Comparison of ENCODE assay signal across 8 mouse cellular contexts in genomic region chr7:68917137-68917875, GRCm38 (mm10).
DNase-seq lines count a peak whose midpoint lies in the region; ATAC-seq and TF ChIP-seq lines count a peak whose summit lies in the region.
"Had no signal": no experiment of that assay in that cellular context is flagged by ENCODE, and none has a peak within 500 bp of the region (broad histone marks: within the 10 kb centered on the region; RNA-seq: fewer than 3 reads in every experiment).

No protein-coding gene starts in this region.

- no peaks in the 10 kb centered on the region for H3K9me3 ChIP-seq in intestine, embryonic 14.5 days (ENCODE audit: control insufficient read depth, low read length)
- H3K9me3 ChIP-seq in liver, embryonic 14.5 days (ENCODE audit: control insufficient read depth, low read length) = no peaks in the 10 kb centered on the region

- TF ChIP-seq EP300 in liver, embryonic 14.5 days (IDR thresholded peaks at IDR 0.05; ENCODE audit: low read depth) = no peak

- 0 out of 2 replicates have a peak, but pooled peaks have one; percentile 40 for ATAC-seq in intestine, embryonic 14.5 days (replicated peaks; ENCODE audit: low FRiP score, low TSS enrichment, low read depth)
- no peak for ATAC-seq in liver, embryonic 14.5 days (ENCODE audit: insufficient read depth)
- ATAC-seq: inflammation-experienced regulatory T-cells, adult 6 months had no signal

- H3K36me3 ChIP-seq in testis, adult 2 months (ENCODE audit: control insufficient read depth, insufficient read depth, low read length) = no peaks in the 10 kb centered on the region
- H3K36me3 ChIP-seq in intestine, embryonic 14.5 days (ENCODE audit: control insufficient read depth, insufficient read depth, low read length) = no peaks in the 10 kb centered on the region
- H3K36me3 ChIP-seq in liver, embryonic 14.5 days (replicated peaks; ENCODE audit: control insufficient read depth, insufficient read depth, low read depth) = no peaks in the 10 kb centered on the region

- H3K9ac ChIP-seq in intestine, embryonic 14.5 days (ENCODE audit: low read length) = no peak overlapping the region
- no peak overlapping the region for H3K9ac ChIP-seq in liver, embryonic 14.5 days (replicated peaks)

- 20% methylated on average over 21 of the region's 21 CpGs for WGBS in intestine, embryonic 14.5 days
- WGBS in liver, embryonic 14.5 days (ENCODE audit: insufficient replicate concordance) = 16% methylated on average over 21 of the region's 21 CpGs

- no peaks in the 10 kb centered on the region for H3K27me3 ChIP-seq in testis, adult 2 months (ENCODE audit: control insufficient read depth, insufficient read depth, low read length)
- H3K27me3 ChIP-seq in intestine, embryonic 14.5 days (replicated peaks; ENCODE audit: control insufficient read depth, insufficient read depth, low read length) = no peaks in the 10 kb centered on the region
- no peaks in the 10 kb centered on the region for H3K27me3 ChIP-seq in liver, embryonic 14.5 days (ENCODE audit: control insufficient read depth, insufficient read depth, low read length)

- peak overlapping the region; percentile 73 for H3K4me3 ChIP-seq in testis, adult 2 months (ENCODE audit: control insufficient read depth, low read depth, low read length)
- no peak overlapping the region for H3K4me3 ChIP-seq in intestine, embryonic 14.5 days (ENCODE audit: low read depth, low read length)
- no peak overlapping the region for H3K4me3 ChIP-seq in liver, embryonic 14.5 days (ENCODE audit: insufficient read depth in 1 of 2, low read depth in 2 of 2, low read length in 2 of 2)

- DNase-seq in testis, postnatal 14 days (ENCODE audit: low spot score) = no peak
- peak; percentile 55 for DNase-seq in intestine, embryonic 14.5 days (ENCODE audit: low spot score)
- peak; percentile 3 to 11 (median 11) for DNase-seq in liver, embryonic 14.5 days (ENCODE audit: low read depth in 3 of 3, low spot score in 3 of 3)
- peak; percentile 32 for DNase-seq in yolk sac, embryonic 10.5 days (ENCODE audit: low spot score)
- DNase-seq in B cell, adult 2 months = no peak
- no peak for DNase-seq in spleen, adult 18-20 months

- no peak for TF ChIP-seq POLR2A in testis, adult 2 months (IDR thresholded peaks at IDR 0.05; ENCODE audit: control insufficient read depth, low read depth, low read length)

- peaks cover 3% of the 10 kb centered on the region; the same call in 1 of the 2 replicates for H3K4me1 ChIP-seq in testis, adult 2 months (ENCODE audit: control insufficient read depth, insufficient read depth, low read length)
- H3K4me1 ChIP-seq in intestine, embryonic 14.5 days (replicated peaks; ENCODE audit: control insufficient read depth, insufficient read depth, low read length) = peaks cover 8% of the 10 kb centered on the region; the same call in 1 of the 2 replicates
- 0 out of 4 replicates have a peak, but pooled peaks cover 0 to 2% of the 10 kb centered on the region in 2 experiments for H3K4me1 ChIP-seq in liver, embryonic 14.5 days (replicated peaks; ENCODE audit: control insufficient read depth in 2 of 2, insufficient read depth in 2 of 2, low read length in 1 of 2)

- H3K27ac ChIP-seq in testis, adult 2 months (ENCODE audit: control insufficient read depth, insufficient read depth, low read depth, low read length) = no peak overlapping the region
- no peak overlapping the region for H3K27ac ChIP-seq in intestine, embryonic 14.5 days (ENCODE audit: low read depth)
- no peak overlapping the region for H3K27ac ChIP-seq in liver, embryonic 14.5 days

- TF ChIP-seq CTCF in testis, adult 2 months (IDR thresholded peaks at IDR 0.05; ENCODE audit: control insufficient read depth, insufficient read depth, insufficient replicate concordance, low read depth, low read length) = no peak
- TF ChIP-seq CTCF in liver, embryonic 14.5 days (IDR thresholded peaks at IDR 0.05; ENCODE audit: low read depth) = no peak

- H3K4me2 ChIP-seq in intestine, embryonic 14.5 days (ENCODE audit: low read length) = peak overlapping the region; percentile 39
- no peak overlapping the region for H3K4me2 ChIP-seq in liver, embryonic 14.5 days (ENCODE audit: low read depth)

Comparison
In these comparisons a context has a peak if more than half of its experiments do, and no peak if none do; other contexts are left out.
1. DNase-seq: peak in intestine, embryonic 14.5 days (single experiment), liver, embryonic 14.5 days (3 of 3) and yolk sac, embryonic 10.5 days (single experiment); none in testis, postnatal 14 days (single experiment), B cell, adult 2 months (0 of 2) and spleen, adult 18-20 months (0 of 2).